Mouse (Mus musculus) heart, postnatal 0 days (tissue): ENCODE results near the gene Slc10a7. TPM values are rescaled to one million over a fixed set of nuclear protein-coding genes. Genes with fewer than 3 reads are reported as not detected.

Source experiments
- ATAC-seq: fragments of 200-750 bp; cut with Nextera tagmentation; 2 replicates; pipeline ENCODE4 v1.8.0; 2017; ENCODE audit warnings: low read depth, moderate number of reproducible peaks, moderate library complexity; ENCODE audit not compliant: insufficient read depth
- DNase-seq: peaks from one replicate; pipeline ENCODE4 v3.0.0-alpha.2; 2016; ENCODE audit warnings: low spot score
- H3K27ac ChIP-seq: fragments of 300-500 bp; sonication (generic); 2 replicates; pipeline ENCODE4 v1.5.1; 2014; ENCODE audit warnings: low read depth, mild to moderate bottlenecking
- H3K27me3 ChIP-seq: fragments of 300-500 bp; sonication (generic); 2 replicates; pipeline ENCODE4 v1.6.1; 2014; ENCODE audit warnings: low read length, mixed read lengths; ENCODE audit not compliant: control insufficient read depth, insufficient read depth
- H3K36me3 ChIP-seq: fragments of 300-500 bp; sonication (generic); replicated peaks from 2 replicates; pipeline ENCODE4 v1.6.1; 2014; ENCODE audit warnings: low read length, mixed read lengths; ENCODE audit not compliant: control insufficient read depth, insufficient read depth
- H3K4me1 ChIP-seq: fragments of 300-500 bp; sonication (generic); 2 replicates; pipeline ENCODE4 v1.6.1; 2014; ENCODE audit warnings: antibody characterized with exemption; ENCODE audit not compliant: control insufficient read depth, insufficient read depth
- H3K4me2 ChIP-seq: fragments of 300-500 bp; sonication (generic); 2 replicates; pipeline ENCODE4 v1.6.1; 2014; ENCODE audit warnings: low read depth, mild to moderate bottlenecking, low read length, moderate library complexity
- H3K4me3 ChIP-seq: fragments of 300-500 bp; sonication (generic); 2 replicates; pipeline ENCODE4 v1.5.1; 2014; ENCODE audit warnings: low read depth, low read length
- H3K9ac ChIP-seq: fragments of 300-500 bp; sonication (generic); replicated peaks from 2 replicates; pipeline ENCODE4 v1.6.1; 2014; ENCODE audit warnings: low read depth, low read length, mixed read lengths
- H3K9me3 ChIP-seq: fragments of 300-500 bp; sonication (generic); replicated peaks from 2 replicates; pipeline ENCODE4 v1.6.1; 2016; ENCODE audit warnings: low read length; ENCODE audit not compliant: control insufficient read depth
- CTCF ChIP-seq: IDR thresholded peaks from 2 replicates; pipeline ENCODE4 v1.5.1; 2016; ENCODE audit warnings: antibody characterized with exemption, control low read depth, low read depth
- EP300 ChIP-seq: IDR thresholded peaks from 2 replicates; pipeline ENCODE4 v1.6.1; 2016; ENCODE audit warnings: antibody characterized with exemption, low read depth
- WGBS: fragments of 180-500 bp; shearing (Covaris S2); extraction: QIAGEN DNeasy Blood & Tissue Kit; methylation state at CpG from one replicate; pipeline ENCODE4 v1.1.7; 2014; 5-methylcytosine and 5-hydroxymethylcytosine counted together
- polyA plus RNA-seq: library from polyadenylated mRNA; unstranded; fragments of >200 nt; fragmentation: Nextera tagmentation; extraction: Ambion mirVana; gene quantifications from 2 replicates; pipeline ENCODE4 v1.2.1, GENCODE M21; 2015
- total RNA-seq: library from RNA; depleted of rRNA; stranded (reverse); fragments of >200 nt; gene quantifications from 2 replicates; pipeline ENCODE4 v1.2.3, GENCODE M21; 2014; ENCODE audit warnings: low replicate concordance

The Slc10a7 gene
- total and polyA plus RNA-seq, 2 experiments from 2014 or later, result 5.3 to 11.8 TPM

DNA sequence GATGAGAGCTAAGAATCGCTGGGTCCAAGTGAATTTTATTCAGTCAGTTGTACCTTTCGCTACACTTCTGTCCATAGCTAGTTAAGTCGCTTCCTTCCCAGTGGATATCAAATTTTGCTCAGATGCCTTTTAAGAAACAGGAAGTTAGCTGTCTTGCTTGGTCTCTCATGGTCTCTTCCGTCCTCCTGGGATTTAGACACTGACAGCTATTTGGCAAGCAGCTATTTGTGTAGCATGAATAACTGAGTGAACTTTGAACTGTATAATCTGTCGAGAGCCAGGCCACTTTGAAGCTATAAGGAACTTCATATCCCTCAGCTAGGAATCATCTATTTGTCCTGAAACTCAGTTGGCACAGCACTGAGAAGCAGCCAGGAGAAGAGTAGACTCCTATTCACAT, 117.5 kb downstream of the Slc10a7 start:
- DNase-seq (peak; percentile 20), ATAC-seq (no peak)
- 44% methylated on average over 5 of the region's 5 CpGs for WGBS

DNA sequence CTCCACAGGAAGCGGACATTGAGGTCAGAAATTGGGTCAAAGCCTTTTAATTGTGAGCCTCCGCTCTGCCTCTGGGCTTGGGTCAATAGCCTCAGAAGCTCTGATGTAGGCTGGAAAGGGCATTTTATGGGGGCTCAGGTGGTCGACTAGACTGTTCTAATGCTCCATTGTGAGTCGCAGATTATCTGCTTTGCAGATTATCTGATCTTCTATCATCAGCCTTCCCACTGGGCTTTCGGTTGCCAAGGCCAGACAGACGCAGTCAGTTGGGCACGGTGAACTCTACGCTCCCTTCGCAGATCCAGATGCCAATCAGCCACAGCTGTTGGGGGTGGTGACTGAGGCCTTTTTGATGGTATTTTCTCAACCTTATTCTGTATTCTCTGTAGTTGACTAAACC, 118.6 kb downstream of the Slc10a7 start:
- ATAC-seq (no peak), DNase-seq (no peak)
- Histone ChIP-seq H3K36me3 (no peaks in the 10 kb centered on the region), H3K9ac (no peak overlapping the region), H3K9me3 (no peaks in the 10 kb centered on the region), H3K27ac (no peak overlapping the region), H3K4me1 (0 out of 2 replicates have a peak, but pooled peaks cover 8% of the 10 kb centered on the region), H3K27me3 (no peaks in the 10 kb centered on the region), H3K4me3 (no peak overlapping the region), H3K4me2 (no peak overlapping the region)
- TF ChIP-seq CTCF (no peak), EP300 (no peak)
- 82% methylated on average over 9 of the region's 9 CpGs for WGBS

More for the DNA sequence above, 117.5 kb downstream of the Slc10a7 start:
- no peak for TF ChIP-seq CTCF
- no peak for TF ChIP-seq EP300
- no peaks in the 10 kb centered on the region for H3K9me3 ChIP-seq
- no peak overlapping the region for H3K4me3 ChIP-seq
- no peaks in the 10 kb centered on the region for H3K27me3 ChIP-seq
- no peaks in the 10 kb centered on the region for H3K36me3 ChIP-seq
- no peak overlapping the region for H3K9ac ChIP-seq
- H3K4me2 ChIP-seq, result no peak overlapping the region
- H3K4me1 ChIP-seq, result 0 out of 2 replicates have a peak, but pooled peaks cover 7% of the 10 kb centered on the region
- H3K27ac ChIP-seq, result no peak overlapping the region

- Histone ChIP-seq H3K9me3 (no peaks in the 10 kb centered on the region), H3K27me3 (no peaks in the 10 kb centered on the region), H3K4me2 (peak overlapping the region; percentile 21; the same call in 1 of the 2 replicates), H3K9ac (no peak overlapping the region), H3K4me3 (no peak overlapping the region), H3K27ac (peak overlapping the region; percentile 57), H3K4me1 (peaks cover 15% of the 10 kb centered on the region; the same call in 1 of the 2 replicates), H3K36me3 (no peaks in the 10 kb centered on the region)
- ATAC-seq (no peak), DNase-seq (no peak)
- WGBS, result 55% methylated on average over 19 of the region's 19 CpGs
- TF ChIP-seq CTCF (no peak), EP300 (no peak)
Observed at GRCm38 (mm10) chr8:78630414-78631164, 121.4 kb downstream of the Slc10a7 start.

DNA sequence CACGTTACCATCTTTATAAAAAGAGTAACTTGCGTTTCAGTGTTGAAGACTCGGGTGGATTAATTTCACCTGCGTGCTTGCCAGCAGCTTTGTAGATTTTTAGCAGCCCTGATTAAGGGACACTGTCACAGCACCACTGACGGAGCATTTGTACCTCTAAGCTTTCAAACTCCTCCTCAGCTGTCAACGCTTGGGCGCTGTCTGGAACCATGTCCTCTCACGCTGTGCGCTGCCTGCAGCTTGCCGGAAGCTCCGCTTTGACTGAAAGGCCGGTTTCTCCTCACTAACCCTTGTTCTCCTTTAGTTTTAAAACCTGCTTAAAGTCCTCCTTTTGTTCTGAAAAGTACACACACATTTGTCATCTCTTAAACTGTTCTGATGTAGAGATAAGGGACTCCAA, 123.9 kb downstream of the Slc10a7 start:
- ATAC-seq, result peak; percentile 49; the same call in 1 of the 2 replicates

DNA sequence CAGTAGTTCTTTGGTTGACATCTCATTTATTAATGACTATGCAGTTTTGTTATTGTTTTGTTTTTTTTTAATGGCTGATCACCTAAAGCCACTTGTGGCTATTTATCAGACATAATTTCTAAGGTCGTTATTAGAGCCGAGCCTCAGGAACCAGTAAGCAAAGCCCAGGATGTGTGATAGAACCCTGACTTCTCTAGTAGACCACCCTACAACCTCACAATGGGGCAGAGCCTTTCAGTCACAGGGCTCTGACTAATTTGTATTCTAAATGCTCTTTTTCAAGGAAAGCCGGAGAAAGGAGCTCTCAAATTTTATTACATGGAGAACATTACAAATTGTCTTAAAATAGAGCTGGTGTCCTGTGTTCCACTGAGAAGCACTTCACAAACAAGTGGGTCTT, 124.9 kb downstream of the Slc10a7 start:
- Histone ChIP-seq H3K4me1 (peaks cover 15% of the 10 kb centered on the region; the same call in 1 of the 2 replicates), H3K36me3 (0 out of 2 replicates have a peak, but pooled peaks cover 4% of the 10 kb centered on the region), H3K27ac (no peak overlapping the region), H3K9me3 (no peaks in the 10 kb centered on the region), H3K27me3 (no peaks in the 10 kb centered on the region), H3K9ac (no peak overlapping the region), H3K4me2 (no peak overlapping the region), H3K4me3 (no peak overlapping the region)
- DNase-seq, result no peak
- WGBS, result 81% methylated on average over 3 of the region's 3 CpGs
- ATAC-seq, result no peak
- TF ChIP-seq EP300, result no peak

More for the DNA sequence above, 123.9 kb downstream of the Slc10a7 start:
- Histone ChIP-seq H3K27me3 (no peaks in the 10 kb centered on the region), H3K4me2 (peak overlapping the region; percentile 49), H3K9ac (no peak overlapping the region), H3K36me3 (0 out of 2 replicates have a peak, but pooled peaks cover 4% of the 10 kb centered on the region), H3K4me1 (peaks cover 15% of the 10 kb centered on the region; the same call in 1 of the 2 replicates), H3K27ac (no peak overlapping the region), H3K9me3 (no peaks in the 10 kb centered on the region), H3K4me3 (no peak overlapping the region)
- DNase-seq, result peak; percentile 39
- TF ChIP-seq CTCF, result no peak
- TF ChIP-seq EP300, result no peak
- 30% methylated on average over 12 of the region's 12 CpGs for WGBS
